Mouse (Mus musculus) urinary bladder, postnatal 4 days (tissue): Measurements from ENCODE around the gene Isca2.
A peak's percentile ranks its signal among the peaks of the same experiment; 100 is the strongest.

Experiments
- DNase-seq, 2 experiments: peaks; one replicate each; pipeline ENCODE4 v3.0.0; 2021 to 2022; ENCODE audit warnings: low spot score in 2 of 2

The Isca2 gene

DNA sequence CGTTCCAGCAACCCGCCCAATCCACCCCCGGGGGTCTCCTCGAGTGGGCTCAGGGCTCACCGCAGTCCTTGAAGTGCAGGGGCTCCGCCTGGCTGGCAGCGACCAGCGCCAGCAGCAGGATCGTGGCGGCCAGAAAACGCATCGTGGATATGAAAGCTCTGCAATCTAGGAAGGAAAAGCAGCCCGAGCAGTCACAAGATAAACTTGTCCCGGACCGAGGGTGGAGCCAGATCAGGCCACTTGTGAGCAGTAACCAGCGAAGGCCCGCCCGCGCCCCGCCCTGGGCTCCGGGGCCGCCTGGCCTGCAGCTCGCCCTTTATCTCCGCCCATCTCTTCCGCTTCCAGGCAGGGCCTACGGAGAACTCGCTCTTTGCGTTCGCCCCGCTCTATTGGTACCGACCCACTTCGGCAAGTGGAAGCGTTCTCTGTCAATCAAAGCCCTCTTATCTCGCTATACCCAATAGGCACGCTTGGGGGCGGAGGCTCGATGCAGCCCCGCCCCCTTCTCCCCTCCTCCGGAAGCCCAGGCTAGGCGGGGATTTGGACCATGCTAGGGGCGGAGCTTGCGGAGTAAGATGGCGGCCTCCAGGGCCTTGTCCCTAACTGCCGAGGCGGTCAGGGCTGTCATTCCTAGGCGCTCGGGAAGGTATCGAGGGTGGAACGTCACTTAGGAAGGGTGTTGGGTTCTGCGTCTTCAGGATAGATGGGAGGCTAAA is at the start of gene Isca2, which contains the start of gene Npc2:
TSS of gene Isca2 (plus strand) at position 526 of the 716 bp plus-strand sequence.
TSS of gene Npc2 (minus strand) at position 427 of the 716 bp plus-strand sequence.
- DNase-seq: peak; percentile 96 to 97

DNA sequence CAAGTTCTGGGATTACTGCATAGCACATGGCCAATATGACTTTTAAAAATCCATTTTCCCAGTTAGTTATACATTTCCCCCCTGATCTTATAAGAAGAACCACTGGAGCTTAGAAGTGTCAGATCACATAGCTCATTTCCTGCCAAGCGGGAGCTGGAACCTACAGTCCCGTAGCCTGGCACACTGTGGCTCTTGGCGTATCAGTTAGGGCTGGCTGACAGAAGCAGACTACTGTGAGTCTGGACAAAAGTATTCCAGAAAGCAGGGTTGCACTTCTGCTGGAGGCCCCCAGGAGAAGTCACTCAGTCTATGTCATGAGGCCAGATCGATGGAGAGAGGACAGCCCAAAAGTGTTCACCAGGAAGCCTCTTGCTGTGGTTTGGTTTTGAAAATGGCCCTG is 46.7 kb upstream of the Isca2 start:
- DNase-seq: no peak

GRCm38 (mm10) chr12:84726986-84727385 is 46.1 kb upstream of the Isca2 start:
- DNase-seq: no peak

DNA sequence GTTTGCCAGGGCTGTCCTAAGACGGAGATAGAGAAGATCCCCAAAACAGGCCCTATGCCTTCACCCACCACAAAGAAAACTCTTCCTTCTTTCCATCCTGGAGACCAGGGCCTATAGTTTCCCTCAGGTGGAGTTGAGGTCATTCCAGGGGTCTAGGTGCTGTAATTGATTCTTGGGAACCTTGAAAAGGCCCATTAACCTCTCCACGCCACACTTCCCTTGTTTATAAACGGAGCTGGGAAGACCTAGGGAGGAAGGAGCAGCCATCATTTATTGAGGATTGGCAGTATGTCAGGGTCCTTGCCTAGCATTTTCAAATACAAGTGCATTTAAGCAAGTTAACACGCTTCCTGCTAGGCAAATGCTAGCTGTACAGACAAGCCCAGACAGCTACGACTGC is 45.6 kb upstream of the Isca2 start:
- DNase-seq: no peak

GRCm38 (mm10) chr12:84728421-84728820 is 44.6 kb upstream of the Isca2 start:
- DNase-seq: no peak

DNA sequence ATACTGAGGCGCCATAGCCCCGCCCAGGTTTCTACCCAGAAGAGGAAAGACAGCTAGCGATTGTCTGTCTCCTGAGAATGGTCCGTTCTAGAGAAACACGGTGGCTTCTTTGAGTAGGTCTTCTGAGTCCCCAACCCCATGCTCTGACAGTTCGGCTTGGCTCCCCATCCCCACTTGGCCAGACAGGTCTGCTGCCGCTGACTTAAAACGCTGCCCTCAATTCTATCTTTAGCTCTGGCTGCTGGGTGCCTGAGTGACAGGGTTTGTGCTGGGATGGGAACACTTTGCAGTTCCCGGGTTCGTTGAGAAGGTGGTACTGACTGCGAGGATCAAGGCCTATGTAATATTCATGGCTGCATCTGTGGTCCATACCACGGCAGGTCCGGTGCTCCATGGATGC is 39.7 kb upstream of the Isca2 start:
- no peak for DNase-seq

GRCm38 (mm10) chr12:84743496-84743895 is 29.6 kb upstream of the Isca2 start:
- no peak for DNase-seq

DNA sequence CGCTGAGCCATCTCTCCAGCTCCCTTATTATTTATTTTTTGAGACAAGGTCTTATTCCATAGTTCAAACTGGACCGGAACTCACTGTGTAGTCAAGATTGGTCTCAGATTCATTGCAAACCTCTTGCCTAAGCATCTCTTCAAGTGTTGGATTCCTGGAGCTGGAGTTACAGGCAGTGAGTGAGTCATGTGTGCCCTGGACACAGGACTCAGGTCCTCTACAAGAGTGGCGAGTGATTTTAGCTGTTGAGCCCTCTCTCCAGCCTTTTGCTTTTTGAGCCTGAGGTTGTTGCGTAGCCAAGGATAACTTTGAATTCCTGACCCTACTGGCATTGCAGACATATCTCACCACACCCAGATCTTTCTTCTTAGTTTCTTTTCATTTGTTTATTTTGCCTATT is 27.4 kb upstream of the Isca2 start:
- DNase-seq: no peak

DNA sequence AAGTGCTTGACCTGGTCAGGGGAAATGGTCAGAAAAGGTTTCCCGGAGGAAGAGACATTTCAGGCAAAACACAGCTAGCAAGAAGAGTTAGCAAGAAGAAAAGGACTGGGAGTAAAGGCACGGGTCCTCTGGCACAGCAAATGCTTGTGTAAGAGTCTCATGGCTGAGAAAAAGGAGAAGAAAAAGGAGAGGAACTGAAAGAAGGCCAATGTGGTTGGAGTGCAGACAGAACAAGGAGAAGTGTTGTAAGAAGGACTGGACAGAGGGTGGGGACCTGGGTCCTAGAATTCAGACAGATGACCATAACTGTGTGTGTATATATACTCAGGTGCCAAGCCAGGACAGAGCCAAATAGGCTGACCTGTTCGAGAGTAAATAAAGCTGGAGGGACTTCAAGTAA is 24.9 kb upstream of the Isca2 start:
- DNase-seq: no peak

DNA sequence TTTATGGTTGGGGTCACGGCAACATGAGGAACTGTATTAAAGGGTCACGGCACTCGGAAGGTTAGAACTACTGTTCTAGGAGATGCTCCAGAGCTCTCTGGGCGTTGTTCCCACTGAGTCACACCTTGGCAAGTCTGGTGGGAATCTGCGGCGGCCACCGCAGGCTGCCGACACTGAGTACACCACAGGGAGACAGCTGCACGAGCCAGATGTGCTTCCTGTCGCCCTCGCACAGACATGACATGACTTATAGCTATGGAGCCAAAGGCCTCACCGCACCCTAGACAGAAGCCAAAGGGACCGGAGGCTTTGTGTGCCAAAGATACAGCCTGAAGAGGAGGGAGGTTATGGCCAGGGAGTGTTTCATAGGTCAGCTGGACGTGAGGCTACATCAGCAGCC is 22.4 kb upstream of the Isca2 start:
- DNase-seq: no peak

- DNase-seq: no peak
These were observed 20.7 kb upstream of the Isca2 start for GRCm38 (mm10) chr12:84752131-84752977.

DNA sequence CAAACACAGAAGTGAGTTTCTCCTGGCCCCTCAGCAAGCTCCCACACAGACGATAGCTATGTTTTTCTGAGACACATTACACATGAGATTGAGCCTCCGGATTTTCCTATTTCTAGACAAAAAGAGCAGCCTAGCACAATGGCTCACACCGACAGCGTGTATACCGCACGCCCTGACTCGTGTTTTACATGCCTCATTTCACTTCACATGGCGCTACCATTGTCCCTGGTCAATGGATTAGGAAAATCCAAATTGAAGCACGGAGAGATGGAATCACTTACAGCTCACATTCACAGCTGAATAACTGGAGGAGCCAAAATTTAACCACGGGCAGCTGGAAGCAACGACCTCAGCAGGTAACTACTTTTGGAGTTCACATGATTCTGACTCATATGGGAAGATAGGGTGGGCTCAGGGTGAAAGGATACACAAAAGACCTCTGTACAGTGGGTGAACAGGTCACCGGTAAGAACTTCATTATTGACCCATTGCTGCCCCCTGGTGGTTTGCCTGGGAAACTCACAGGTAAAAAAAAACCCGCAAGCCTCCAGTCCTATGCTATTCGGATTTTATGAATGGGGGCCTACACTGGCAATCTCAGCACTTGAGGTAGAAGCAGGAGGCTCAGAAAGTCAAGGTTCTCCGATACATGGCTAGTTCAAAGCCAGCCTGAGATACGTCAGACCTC is 17.9 kb upstream of the Isca2 start:
- DNase-seq: no peak

- DNase-seq: no peak
These were observed 17.0 kb upstream of the Isca2 start for GRCm38 (mm10) chr12:84756016-84756415.

- DNase-seq: no peak
These were observed 14.0 kb upstream of the Isca2 start for GRCm38 (mm10) chr12:84759063-84759462.

DNA sequence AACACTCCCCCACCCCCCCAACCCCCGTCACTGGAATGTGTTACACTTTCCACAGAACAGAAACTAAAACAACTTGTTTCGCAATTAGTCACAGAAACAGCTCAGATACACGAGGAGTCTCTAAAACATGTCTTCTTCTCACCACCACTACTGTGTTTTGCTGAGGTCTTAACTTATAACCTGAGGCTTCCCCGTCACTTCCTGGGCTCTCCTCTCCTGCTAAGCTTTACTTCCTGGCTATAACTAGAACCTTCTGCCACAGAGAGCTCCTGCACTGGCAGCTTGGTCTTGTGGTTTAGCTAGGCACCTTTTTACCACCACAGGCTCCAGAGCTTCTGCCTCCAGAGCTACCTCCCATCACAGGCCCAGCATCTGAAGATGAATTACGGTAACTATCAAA is 10.5 kb upstream of the Isca2 start:
- no peak for DNase-seq

GRCm38 (mm10) chr12:84763577-84764218 is 9.4 kb upstream of the Isca2 start:
- no peak for DNase-seq

- DNase-seq: no peak
These were observed 8.3 kb upstream of the Isca2 start for GRCm38 (mm10) chr12:84764756-84765155.

GRCm38 (mm10) chr12:84765506-84765905 is 7.5 kb upstream of the Isca2 start:
- no peak for DNase-seq

- no peak for DNase-seq
These were observed 6.8 kb upstream of the Isca2 start for GRCm38 (mm10) chr12:84766113-84766735.

- DNase-seq: no peak
These were observed 5.5 kb upstream of the Isca2 start for GRCm38 (mm10) chr12:84767510-84767909.

GRCm38 (mm10) chr12:84769624-84770023 is 3.4 kb upstream of the Isca2 start:
- DNase-seq: no peak
